Mouse (Mus musculus) C2C12 (cell line): Measurements from ENCODE around the gene Agap1.

Experiments used
- CEBPB ChIP-seq: IDR thresholded peaks from one replicate; pipeline ENCODE4 v1.6.1; 2011; ENCODE audit warnings: low read depth, mild to moderate bottlenecking, control low read depth, moderate library complexity
- CTCF ChIP-seq: IDR thresholded peaks from one replicate; pipeline ENCODE4 v1.5.1; 2011; ENCODE audit not compliant: control insufficient read depth, insufficient read depth, insufficient read length
- MAX ChIP-seq: IDR thresholded peaks from one replicate; pipeline ENCODE4 v1.6.1; 2011; ENCODE audit warnings: mild to moderate bottlenecking, control low read depth
- MYOD1 ChIP-seq: IDR thresholded peaks from one replicate; pipeline ENCODE4 v1.6.1; 2011; ENCODE audit warnings: low read depth; ENCODE audit not compliant: control insufficient read depth, insufficient read length
- MYOG ChIP-seq: IDR thresholded peaks from one replicate; pipeline ENCODE4 v1.6.1; 2011; ENCODE audit not compliant: control insufficient read depth, insufficient read length; ENCODE audit errors: extremely low read depth
- USF1 ChIP-seq: IDR thresholded peaks from one replicate; pipeline ENCODE4 v1.6.1; 2011; ENCODE audit warnings: low read depth, mild to moderate bottlenecking, control low read depth, moderate library complexity

DNA sequence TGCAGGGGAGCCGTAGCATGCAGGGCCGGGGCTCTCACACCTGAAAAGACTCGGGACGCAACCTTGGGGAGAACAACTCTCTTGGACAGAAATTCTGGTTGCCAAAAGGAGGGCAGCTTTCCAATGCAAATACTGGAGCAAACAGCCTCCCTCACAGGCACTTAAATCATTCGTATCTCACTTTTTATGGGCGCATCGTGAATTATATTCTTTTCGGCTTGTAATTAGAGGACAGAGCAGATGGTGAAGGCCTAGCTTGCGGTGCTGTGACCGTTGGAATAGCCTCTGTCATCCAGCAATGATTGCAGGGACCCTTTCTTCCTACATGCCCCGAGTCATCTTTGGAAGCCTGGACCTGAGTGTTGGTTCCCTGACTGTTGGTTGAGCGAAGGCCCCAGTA lies 300.8 kb downstream of the Agap1 start:
- TF ChIP-seq CTCF = no peak
- TF ChIP-seq CEBPB = no peak
- no peak for TF ChIP-seq USF1
- no peak for TF ChIP-seq MAX
- TF ChIP-seq MYOG = no peak
- no peak for TF ChIP-seq MYOD1
